Mouse (Mus musculus): ENCODE results near the gene Glrx2. TPM values are rescaled to one million over a fixed set of nuclear protein-coding genes. Genes with fewer than 3 reads are reported as not detected.
A peak's percentile ranks its signal among the peaks of the same experiment; 100 is the strongest.

The Glrx2 gene
- total RNA-seq, 2 experiments from 2014 or later, result 77.3 to 81.4 TPM

DNA sequence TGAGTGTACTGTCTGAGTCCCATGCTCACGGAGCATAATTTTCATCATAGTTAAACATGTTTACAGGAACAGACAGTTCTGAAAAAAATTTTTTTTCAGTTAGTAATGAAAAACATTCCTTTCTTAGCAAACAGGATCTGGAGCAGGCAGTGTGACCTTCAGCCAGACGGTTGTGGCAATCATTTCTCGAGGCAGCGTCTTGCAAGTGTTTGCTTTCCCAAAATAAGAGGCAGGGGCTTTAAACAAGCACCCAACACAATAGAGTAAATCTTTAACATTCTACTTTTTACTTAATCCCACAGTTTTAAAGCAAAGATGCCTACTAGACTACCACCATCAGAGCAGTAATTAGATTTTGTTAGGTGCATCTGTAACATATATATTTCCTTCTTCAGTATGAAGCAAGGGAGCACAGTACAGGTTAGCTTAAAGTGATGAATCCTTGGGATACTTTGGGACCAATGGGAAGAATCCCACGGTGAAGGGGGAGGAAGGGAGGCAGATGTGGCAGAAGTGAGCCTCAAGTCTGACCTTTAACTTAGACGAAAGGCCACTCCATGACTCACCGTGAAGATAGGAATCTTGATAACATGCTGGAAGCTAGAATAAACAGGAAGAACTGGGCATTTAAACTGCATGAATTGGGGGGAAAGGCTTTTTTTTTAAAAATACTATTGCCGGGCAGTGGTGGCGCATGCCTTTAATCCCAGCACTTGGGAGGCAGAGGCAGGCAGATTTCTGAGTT is 11.7 kb downstream of the Glrx2 start:
- intact Hi-C loops (cut with DNase I), result no loop called here
- DNase-seq, result no peak
- Histone ChIP-seq H3K4me3 (no peak overlapping the region), H3K27ac (no peak overlapping the region)
- TF ChIP-seq CTCF (IDR thresholded peaks at IDR 0.05), result no peak

DNA sequence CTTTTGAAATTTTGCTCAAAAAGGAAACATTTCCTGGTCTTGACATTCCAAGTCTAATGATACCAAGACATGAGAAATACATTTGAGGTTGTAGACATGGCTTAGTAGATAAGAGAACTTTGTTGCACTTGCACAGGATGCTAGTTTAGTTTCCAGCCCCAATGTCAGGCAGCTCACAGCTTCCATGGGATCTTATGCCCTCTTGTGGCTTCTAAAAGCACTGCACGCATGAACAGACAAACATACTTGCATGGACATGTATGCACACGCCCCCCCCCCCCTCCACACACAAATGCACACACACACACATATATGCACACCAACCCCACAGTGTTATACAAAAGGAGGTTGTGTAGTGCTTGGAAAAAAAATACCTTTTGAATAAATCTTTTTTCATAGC is 14.8 kb downstream of the Glrx2 start:
- DNase-seq, result no peak
- intact Hi-C loops (cut with DNase I), result no loop called here
- Histone ChIP-seq H3K27ac (no peak overlapping the region), H3K4me3 (no peak overlapping the region)
- TF ChIP-seq CTCF (IDR thresholded peaks at IDR 0.05), result peak; percentile 26; the same call in 1 of the 2 replicates

DNA sequence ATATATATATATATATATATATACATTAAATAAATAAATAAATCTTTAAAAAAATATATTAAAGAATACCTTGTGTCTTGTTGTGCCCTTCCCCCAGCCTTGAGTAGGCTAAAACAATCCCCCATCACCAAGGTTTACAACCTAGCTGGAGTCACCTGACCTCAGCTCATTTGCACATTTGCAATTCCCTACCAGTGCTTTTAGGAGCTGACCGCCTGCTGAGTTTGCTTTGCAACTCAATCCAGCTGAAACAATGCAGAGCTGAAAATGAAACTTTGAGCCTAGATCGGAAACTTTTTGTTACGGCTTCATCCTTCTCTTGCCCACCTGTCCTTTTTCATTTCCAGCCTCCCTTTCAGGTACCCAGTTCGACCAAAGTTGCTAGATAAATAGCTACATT is 15.6 kb downstream of the Glrx2 start:
- TF ChIP-seq CTCF (IDR thresholded peaks at IDR 0.05), result no peak
- intact Hi-C loops (cut with DNase I), result no loop called here

DNA sequence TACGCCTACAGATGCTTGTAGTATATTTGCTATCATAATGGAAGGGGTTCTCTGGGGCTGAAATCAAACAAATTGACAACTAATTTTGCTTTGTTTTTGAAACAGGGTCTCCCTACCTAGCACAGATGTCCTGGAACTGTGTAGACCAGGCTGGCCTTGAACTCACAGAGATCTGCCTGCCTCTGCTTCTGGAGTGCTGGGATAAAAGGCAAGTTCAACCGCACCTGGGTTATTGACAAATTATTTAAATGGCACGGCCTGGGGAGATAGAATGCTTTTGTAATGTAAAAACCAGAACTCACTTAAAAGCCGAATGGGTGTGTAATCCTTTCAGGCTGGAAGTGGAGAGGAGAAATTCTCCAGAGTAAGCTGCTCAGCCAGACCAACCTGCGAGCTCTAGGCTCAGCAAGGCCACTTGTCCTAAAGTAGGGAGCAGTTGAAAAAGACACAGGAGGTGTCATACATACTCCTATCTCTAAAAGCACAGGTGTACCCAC is 17.8 kb downstream of the Glrx2 start:
- H3K27ac ChIP-seq, result no peak overlapping the region
- DNase-seq, result no peak
- no peak overlapping the region for H3K4me3 ChIP-seq
- intact Hi-C loops (cut with DNase I), result no loop called here
- no peak for TF ChIP-seq CTCF (IDR thresholded peaks at IDR 0.05)

More for the DNA sequence above, 15.6 kb downstream of the Glrx2 start:
- H3K27ac ChIP-seq, result no peak overlapping the region
- H3K4me3 ChIP-seq, result no peak overlapping the region
- no peak for DNase-seq

DNA sequence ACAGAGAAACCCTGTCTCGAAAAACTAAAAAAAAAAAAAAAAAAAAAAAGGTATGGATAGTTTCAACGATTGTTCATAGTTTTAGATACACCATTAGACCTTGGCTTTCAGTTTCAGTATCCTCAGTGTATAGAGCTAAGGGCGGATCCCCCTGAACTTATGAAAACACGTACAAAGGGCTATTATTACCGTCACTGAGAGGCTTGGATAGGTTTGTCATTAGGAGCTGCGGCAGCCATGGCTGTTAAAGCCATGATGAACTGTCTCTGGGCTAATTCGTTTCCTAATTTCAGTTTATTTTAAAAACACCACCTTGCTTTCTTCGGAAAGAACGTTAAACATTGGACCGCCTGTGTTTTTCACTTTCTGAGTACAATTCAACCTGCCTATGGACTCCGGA is 22.7 kb downstream of the Glrx2 start:
- DNase-seq, result no peak
- intact Hi-C loops (cut with DNase I), result loop anchor here (2.0 kb wide), 2 partner anchors 36 to 38 kb away; partner anchors contain the start of genes Cdc73, Trove2 and Uchl5
- TF ChIP-seq CTCF (IDR thresholded peaks at IDR 0.05), result no peak
- Histone ChIP-seq H3K27ac (peak overlapping the region; percentile 84), H3K4me3 (peak overlapping the region; percentile 94)

DNA sequence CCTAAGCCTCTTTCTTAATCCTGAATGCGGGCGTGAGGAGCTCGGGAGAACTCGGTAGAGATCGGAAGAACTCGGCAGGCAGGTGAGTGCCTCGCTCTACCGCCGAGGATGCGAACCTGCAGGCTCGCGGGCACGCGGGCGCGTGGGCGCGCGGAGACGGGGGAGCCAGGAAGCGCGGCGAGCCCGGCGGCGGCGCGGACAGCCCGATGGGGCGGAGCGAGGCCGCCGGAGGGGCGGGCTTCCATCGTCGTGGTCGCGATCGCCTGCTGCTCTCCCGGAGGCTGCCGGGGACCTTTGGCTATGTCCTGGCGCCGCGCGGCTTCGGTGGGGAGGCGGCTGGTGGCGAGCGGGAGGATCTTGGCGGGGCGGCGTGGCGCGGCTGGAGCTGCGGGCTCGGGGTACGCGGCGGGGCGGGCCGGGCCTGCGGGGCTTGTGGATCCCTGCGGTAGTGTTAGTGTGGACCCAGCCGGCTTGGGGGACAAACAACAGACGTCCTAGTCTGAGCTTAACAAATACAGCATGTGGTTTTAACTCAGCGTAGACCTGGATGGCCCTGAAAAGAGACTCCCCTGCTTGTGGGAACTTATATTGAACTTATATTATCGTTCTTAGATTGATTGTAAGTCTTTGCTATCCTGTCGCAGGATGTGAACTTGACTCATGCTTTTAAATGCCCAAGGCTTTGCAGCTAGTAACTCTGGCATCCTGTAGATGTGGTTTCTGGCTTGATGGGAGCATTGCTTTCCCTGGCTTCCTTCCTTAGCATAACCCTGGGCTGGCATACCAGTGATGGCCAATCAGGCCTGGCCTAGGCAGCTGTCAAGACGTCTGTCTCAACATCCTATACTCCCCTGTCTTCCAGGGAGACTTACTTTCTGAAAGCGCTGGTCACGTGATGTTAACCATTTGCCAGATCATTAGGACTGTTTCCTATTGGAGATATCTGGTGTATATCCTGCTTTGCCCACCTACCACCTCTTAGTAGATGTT is 23.5 kb downstream of the Glrx2 start:
- Histone ChIP-seq H3K27ac (peak overlapping the region; percentile 84), H3K4me3 (peak overlapping the region; percentile 94)
- intact Hi-C loops (cut with DNase I), result loop anchor here (2.0 kb wide), 2 partner anchors 37 kb away; partner anchors contain the start of genes Cdc73, Trove2 and Uchl5
- TF ChIP-seq CTCF (IDR thresholded peaks at IDR 0.05), result no peak; the same call in 1 of the 2 replicates
- peak; percentile 92 for DNase-seq

DNA sequence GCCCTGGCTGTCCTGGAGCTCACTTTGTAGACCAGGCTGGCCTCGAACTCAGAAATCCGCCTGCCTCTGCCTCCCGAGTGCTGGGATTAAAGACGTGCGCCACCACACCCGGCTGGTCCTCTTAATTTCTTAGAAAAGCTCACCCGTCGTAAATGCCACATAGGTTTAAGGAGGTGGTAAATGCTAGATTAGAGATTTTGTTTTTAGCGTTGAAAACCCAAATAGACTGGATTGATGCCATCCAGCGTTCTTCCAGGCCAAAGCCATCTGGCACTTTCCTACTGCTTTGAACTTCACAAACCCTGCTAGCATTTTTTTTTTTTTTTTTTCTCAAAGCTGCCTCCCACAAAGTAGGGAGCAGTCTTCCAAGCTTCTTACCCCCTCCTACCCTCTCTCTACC is 24.4 kb downstream of the Glrx2 start:
- Histone ChIP-seq H3K27ac (no peak overlapping the region; the same call in 1 of the 2 replicates), H3K4me3 (peak overlapping the region; percentile 94)
- intact Hi-C loops (cut with DNase I), result no loop called here
- no peak for TF ChIP-seq CTCF (IDR thresholded peaks at IDR 0.05)
- DNase-seq, result no peak

DNA sequence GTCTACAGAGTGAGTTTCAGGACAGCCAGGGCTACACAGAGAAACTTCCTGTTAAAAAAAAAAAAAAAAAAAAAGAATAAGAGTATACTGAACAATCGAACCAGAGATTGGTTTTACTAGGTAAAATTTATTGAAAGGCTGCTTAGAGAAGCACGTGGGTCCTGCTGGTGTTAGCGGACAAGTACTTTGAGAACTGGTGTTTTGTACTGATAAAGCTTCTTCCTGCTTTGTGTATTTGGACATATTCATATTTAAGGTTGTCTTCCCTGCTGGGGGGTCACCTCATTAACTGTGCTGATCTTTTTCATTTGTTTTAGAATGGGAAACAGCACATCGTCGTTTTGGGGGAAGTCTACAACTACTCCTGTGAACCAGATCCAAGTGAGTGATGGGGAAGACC is 25.2 kb downstream of the Glrx2 start:
- DNase-seq, result no peak
- Histone ChIP-seq H3K4me3 (no peak overlapping the region), H3K27ac (no peak overlapping the region)
- intact Hi-C loops (cut with DNase I), result no loop called here
- TF ChIP-seq CTCF (IDR thresholded peaks at IDR 0.05), result no peak

DNA sequence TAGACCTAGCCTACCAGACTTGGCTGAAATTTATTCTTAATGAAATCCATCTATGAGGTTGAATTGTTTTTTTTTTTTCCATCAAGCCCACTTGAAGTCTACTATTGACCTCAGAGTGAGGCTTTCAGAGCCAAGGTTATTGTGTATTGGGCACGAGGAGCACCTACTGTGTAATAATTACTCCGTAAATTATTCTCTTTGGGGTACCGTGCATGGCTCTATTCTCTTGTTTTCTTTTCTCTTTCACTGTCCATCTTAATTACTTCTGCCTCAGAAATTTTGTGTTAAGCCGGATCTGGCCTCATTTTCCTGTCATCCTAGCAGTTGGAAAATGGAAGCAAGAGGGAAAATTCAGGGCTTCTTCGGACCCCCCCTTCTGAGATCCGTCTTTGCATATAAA is 26.0 kb downstream of the Glrx2 start:
- no peak for DNase-seq
- TF ChIP-seq CTCF (IDR thresholded peaks at IDR 0.05), result no peak
- Histone ChIP-seq H3K27ac (no peak overlapping the region), H3K4me3 (no peak overlapping the region)
- intact Hi-C loops (cut with DNase I), result no loop called here

DNA sequence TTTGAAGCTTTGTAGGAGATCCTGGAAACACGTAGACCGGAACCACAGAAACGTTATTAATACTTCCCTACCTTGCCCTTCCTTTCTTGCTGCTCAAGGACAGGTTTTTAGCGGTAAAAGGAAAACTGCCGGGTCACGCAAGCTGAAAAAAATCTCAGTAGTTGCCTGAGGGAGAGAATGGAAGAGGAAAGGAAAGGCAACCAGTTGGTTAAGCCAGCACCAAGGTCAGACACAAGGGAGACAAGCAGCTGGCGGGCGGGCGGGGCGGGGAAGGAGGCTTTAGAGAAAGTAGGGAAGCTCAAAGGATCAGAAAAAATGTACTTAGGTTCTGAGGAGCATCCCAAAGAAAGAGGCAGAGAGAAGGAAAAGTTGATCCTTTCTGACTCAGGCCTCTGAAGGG is 29.7 kb downstream of the Glrx2 start:
- no peak for DNase-seq
- intact Hi-C loops (cut with DNase I), result no loop called here
- no peak overlapping the region for H3K27ac ChIP-seq
- TF ChIP-seq CTCF (IDR thresholded peaks at IDR 0.05), result no peak
- H3K4me3 ChIP-seq, result no peak overlapping the region

DNA sequence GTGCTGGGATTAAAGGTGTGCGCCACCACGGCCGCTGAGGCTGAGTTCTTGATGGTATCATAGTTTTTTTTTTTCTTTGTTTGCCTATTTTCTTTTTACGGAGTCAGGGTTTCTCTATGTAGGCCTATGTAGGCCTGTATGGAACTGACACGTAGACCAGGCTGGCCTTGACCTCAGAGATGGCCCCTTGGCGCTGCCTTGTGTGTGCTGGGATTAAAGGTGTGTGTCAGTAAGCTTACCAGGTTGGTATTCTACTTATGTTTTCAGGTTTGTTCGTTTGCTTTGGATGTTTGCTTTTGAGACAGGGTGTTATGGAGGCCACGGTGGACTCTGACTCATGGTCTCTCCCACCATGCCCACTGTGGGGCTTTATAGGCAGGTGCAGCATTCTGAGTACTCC is 46.0 kb downstream of the Glrx2 start:
- no peak for DNase-seq
- no peak overlapping the region for H3K4me3 ChIP-seq
- H3K27ac ChIP-seq, result no peak overlapping the region
- intact Hi-C loops (cut with DNase I), result no loop called here
- no peak for TF ChIP-seq CTCF (IDR thresholded peaks at IDR 0.05)

DNA sequence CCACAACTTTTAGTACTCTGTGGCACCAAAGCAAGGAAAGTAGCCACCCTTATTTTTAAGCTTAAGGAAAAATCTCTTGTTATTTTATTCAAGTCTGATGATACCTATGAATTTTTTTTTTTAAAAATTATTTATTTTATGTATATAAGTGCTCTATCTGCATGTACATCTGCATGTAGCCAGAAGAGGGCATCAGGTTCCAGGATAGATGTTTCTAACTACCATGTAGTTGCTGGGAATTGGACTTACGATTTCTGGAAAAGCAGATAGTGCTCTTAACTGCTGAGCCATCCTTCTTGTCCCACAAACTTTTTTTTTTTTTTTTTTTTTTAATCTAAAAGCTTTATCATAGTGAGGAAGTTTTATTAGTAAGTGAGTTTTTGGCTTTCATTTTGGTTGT is 48.3 kb downstream of the Glrx2 start:
- intact Hi-C loops (cut with DNase I), result no loop called here
- Histone ChIP-seq H3K4me3 (no peak overlapping the region), H3K27ac (no peak overlapping the region)
- no peak for DNase-seq
- TF ChIP-seq CTCF (IDR thresholded peaks at IDR 0.05), result peak; percentile 23; the same call in 1 of the 2 replicates

DNA sequence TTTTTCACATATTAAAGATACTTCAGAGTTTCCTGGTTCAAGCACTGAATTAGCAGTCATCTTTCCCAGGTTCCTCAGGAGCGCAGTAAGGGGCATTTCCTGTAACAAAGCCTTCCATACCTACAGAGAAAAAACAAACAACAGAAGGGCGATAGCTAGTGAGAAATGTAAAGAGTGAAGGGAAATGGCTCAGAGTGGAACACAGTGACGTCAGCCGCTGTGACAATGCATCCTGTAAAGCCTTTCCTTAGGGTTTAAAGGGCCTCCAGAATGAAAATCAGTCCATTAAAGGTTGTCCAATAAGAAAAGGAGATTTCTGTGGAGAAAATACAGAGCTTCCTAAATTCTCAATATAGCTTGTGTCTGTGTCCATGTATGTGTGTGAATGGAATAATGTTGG is 49.7 kb downstream of the Glrx2 start:
- Histone ChIP-seq H3K27ac (no peak overlapping the region), H3K4me3 (no peak overlapping the region)
- no peak for TF ChIP-seq CTCF (IDR thresholded peaks at IDR 0.05)
- intact Hi-C loops (cut with DNase I), result no loop called here
- DNase-seq, result no peak

Measured in gastrocnemius, adult 2 months (tissue).